Mouse (Mus musculus): ENCODE measurements around the gene Sipa1l2. TPM values are rescaled to one million over a fixed set of nuclear protein-coding genes. Genes with fewer than 3 reads are reported as not detected.

The Sipa1l2 gene
- polyA plus RNA-seq, 1 experiment from 2014 or later, result 17.8 TPM

- no peak overlapping the region for H3K4me2 ChIP-seq (ENCODE audit: low read length)
- ATAC-seq (ENCODE audit: insufficient number of reproducible peaks, insufficient read depth, low FRiP score, low read depth), result no peak
- WGBS, result 75% methylated on average over 10 of the region's 10 CpGs
- no peak overlapping the region for H3K4me3 ChIP-seq (ENCODE audit: control insufficient read depth in 1 of 2, insufficient read depth in 1 of 2, low read depth in 1 of 2, low read length in 2 of 2)
- peaks cover 6 to 9% of the 10 kb centered on the region in 2 experiments; a peak in 3 of 4 replicates for H3K4me1 ChIP-seq (ENCODE audit: control insufficient read depth in 2 of 2, insufficient read depth in 2 of 2, low read length in 2 of 2)
- H3K9me3 ChIP-seq (ENCODE audit: control insufficient read depth, low read length), result peaks cover 3% of the 10 kb centered on the region; the same call in 1 of the 2 replicates
- no peak overlapping the region for H3K9ac ChIP-seq (ENCODE audit: low read length)
- no peaks in the 10 kb centered on the region for H3K36me3 ChIP-seq (ENCODE audit: control insufficient read depth, insufficient read depth, low read length)
- no peak overlapping the region for H3K27ac ChIP-seq (replicated peaks in 1 of 2; ENCODE audit: control insufficient read depth in 1 of 2, insufficient read depth in 1 of 2, low read depth in 2 of 2, low read length in 2 of 2)
- H3K27me3 ChIP-seq (ENCODE audit: control insufficient read depth, insufficient read depth, low read length), result no peaks in the 10 kb centered on the region
These were observed 41.6 kb upstream of the Sipa1l2 start for GRCm38 (mm10) chr8:125611024-125611798.

- peaks cover 5 to 9% of the 10 kb centered on the region in 2 experiments for H3K4me1 ChIP-seq (ENCODE audit: control insufficient read depth in 2 of 2, insufficient read depth in 2 of 2, low read length in 2 of 2)
- no peaks in the 10 kb centered on the region for H3K27me3 ChIP-seq (ENCODE audit: control insufficient read depth, insufficient read depth, low read length)
- no peak overlapping the region for H3K9ac ChIP-seq (ENCODE audit: low read length)
- H3K4me2 ChIP-seq (ENCODE audit: low read length), result no peak overlapping the region
- H3K9me3 ChIP-seq (ENCODE audit: control insufficient read depth, low read length), result peaks cover 3% of the 10 kb centered on the region; the same call in 1 of the 2 replicates
- no peak for ATAC-seq (ENCODE audit: insufficient number of reproducible peaks, insufficient read depth, low FRiP score, low read depth)
- no peaks in the 10 kb centered on the region for H3K36me3 ChIP-seq (ENCODE audit: control insufficient read depth, insufficient read depth, low read length)
- H3K4me3 ChIP-seq (ENCODE audit: control insufficient read depth in 1 of 2, insufficient read depth in 1 of 2, low read depth in 1 of 2, low read length in 2 of 2), result no peak overlapping the region
- H3K27ac ChIP-seq (replicated peaks in 1 of 2; ENCODE audit: control insufficient read depth in 1 of 2, insufficient read depth in 1 of 2, low read depth in 2 of 2, low read length in 2 of 2), result no peak overlapping the region
- 91% methylated on average over 6 of the region's 6 CpGs for WGBS
These were observed 40.1 kb upstream of the Sipa1l2 start for GRCm38 (mm10) chr8:125609737-125610136.

GRCm38 (mm10) chr8:125607714-125608223, 38.2 kb upstream of the Sipa1l2 start:
- Histone ChIP-seq H3K4me2 (ENCODE audit: low read length) (no peak overlapping the region), H3K27ac (replicated peaks in 1 of 2; ENCODE audit: control insufficient read depth in 1 of 2, insufficient read depth in 1 of 2, low read depth in 2 of 2, low read length in 2 of 2) (no peak overlapping the region), H3K4me1 (ENCODE audit: control insufficient read depth in 2 of 2, insufficient read depth in 2 of 2, low read length in 2 of 2) (peaks cover 5 to 9% of the 10 kb centered on the region in 2 experiments), H3K9ac (ENCODE audit: low read length) (no peak overlapping the region), H3K4me3 (ENCODE audit: control insufficient read depth in 1 of 2, insufficient read depth in 1 of 2, low read depth in 1 of 2, low read length in 2 of 2) (no peak overlapping the region), H3K9me3 (ENCODE audit: control insufficient read depth, low read length) (no peaks in the 10 kb centered on the region), H3K27me3 (ENCODE audit: control insufficient read depth, insufficient read depth, low read length) (no peaks in the 10 kb centered on the region), H3K36me3 (ENCODE audit: control insufficient read depth, insufficient read depth, low read length) (no peaks in the 10 kb centered on the region)
- no peak for ATAC-seq (ENCODE audit: insufficient number of reproducible peaks, insufficient read depth, low FRiP score, low read depth)
- 69% methylated on average over 4 of the region's 4 CpGs for WGBS

- H3K36me3 ChIP-seq (ENCODE audit: control insufficient read depth, insufficient read depth, low read length), result no peaks in the 10 kb centered on the region
- no peak overlapping the region for H3K9ac ChIP-seq (ENCODE audit: low read length)
- H3K9me3 ChIP-seq (ENCODE audit: control insufficient read depth, low read length), result no peaks in the 10 kb centered on the region
- H3K4me1 ChIP-seq (ENCODE audit: control insufficient read depth in 2 of 2, insufficient read depth in 2 of 2, low read length in 2 of 2), result peaks cover 2 to 6% of the 10 kb centered on the region in 2 experiments
- H3K27ac ChIP-seq (replicated peaks in 1 of 2; ENCODE audit: control insufficient read depth in 1 of 2, insufficient read depth in 1 of 2, low read depth in 2 of 2, low read length in 2 of 2), result no peak overlapping the region
- WGBS, result 62% methylated on average over 3 of the region's 3 CpGs
- no peak for ATAC-seq (ENCODE audit: insufficient number of reproducible peaks, insufficient read depth, low FRiP score, low read depth)
- H3K4me2 ChIP-seq (ENCODE audit: low read length), result no peak overlapping the region
- no peaks in the 10 kb centered on the region for H3K27me3 ChIP-seq (ENCODE audit: control insufficient read depth, insufficient read depth, low read length)
- H3K4me3 ChIP-seq (ENCODE audit: control insufficient read depth in 1 of 2, insufficient read depth in 1 of 2, low read depth in 1 of 2, low read length in 2 of 2), result no peak overlapping the region
These were observed 37.3 kb upstream of the Sipa1l2 start for GRCm38 (mm10) chr8:125606937-125607336.

GRCm38 (mm10) chr8:125604817-125605512, 35.4 kb upstream of the Sipa1l2 start:
- Histone ChIP-seq H3K4me3 (ENCODE audit: control insufficient read depth in 1 of 2, insufficient read depth in 1 of 2, low read depth in 1 of 2, low read length in 2 of 2) (no peak overlapping the region), H3K27ac (replicated peaks in 1 of 2; ENCODE audit: control insufficient read depth in 1 of 2, insufficient read depth in 1 of 2, low read depth in 2 of 2, low read length in 2 of 2) (no peak overlapping the region), H3K27me3 (ENCODE audit: control insufficient read depth, insufficient read depth, low read length) (no peaks in the 10 kb centered on the region), H3K4me2 (ENCODE audit: low read length) (no peak overlapping the region), H3K9ac (ENCODE audit: low read length) (no peak overlapping the region; the same call in 1 of the 2 replicates), H3K9me3 (ENCODE audit: control insufficient read depth, low read length) (no peaks in the 10 kb centered on the region), H3K4me1 (ENCODE audit: control insufficient read depth in 2 of 2, insufficient read depth in 2 of 2, low read length in 2 of 2) (peaks cover 0 to 2% of the 10 kb centered on the region in 2 experiments; a peak in 3 of 4 replicates), H3K36me3 (ENCODE audit: control insufficient read depth, insufficient read depth, low read length) (no peaks in the 10 kb centered on the region)
- 74% methylated on average over 8 of the region's 8 CpGs for WGBS
- ATAC-seq (ENCODE audit: insufficient number of reproducible peaks, insufficient read depth, low FRiP score, low read depth), result 0 out of 2 replicates have a peak, but pooled peaks have one; percentile 21

GRCm38 (mm10) chr8:125604213-125604816, 34.7 kb upstream of the Sipa1l2 start:
- 75% methylated on average over 18 of the region's 18 CpGs for WGBS
- ATAC-seq (ENCODE audit: insufficient number of reproducible peaks, insufficient read depth, low FRiP score, low read depth), result no peak
- H3K9ac ChIP-seq (ENCODE audit: low read length), result no peak overlapping the region; the same call in 1 of the 2 replicates
- no peaks in the 10 kb centered on the region for H3K9me3 ChIP-seq (ENCODE audit: control insufficient read depth, low read length)
- no peaks in the 10 kb centered on the region for H3K36me3 ChIP-seq (ENCODE audit: control insufficient read depth, insufficient read depth, low read length)
- no peaks in the 10 kb centered on the region for H3K27me3 ChIP-seq (ENCODE audit: control insufficient read depth, insufficient read depth, low read length)
- no peak overlapping the region for H3K4me2 ChIP-seq (ENCODE audit: low read length)
- H3K27ac ChIP-seq (replicated peaks in 1 of 2; ENCODE audit: control insufficient read depth in 1 of 2, insufficient read depth in 1 of 2, low read depth in 2 of 2, low read length in 2 of 2), result no peak overlapping the region
- H3K4me1 ChIP-seq (ENCODE audit: control insufficient read depth in 2 of 2, insufficient read depth in 2 of 2, low read length in 2 of 2), result peaks cover 0 to 2% of the 10 kb centered on the region in 2 experiments; a peak in 3 of 4 replicates
- H3K4me3 ChIP-seq (ENCODE audit: control insufficient read depth in 1 of 2, insufficient read depth in 1 of 2, low read depth in 1 of 2, low read length in 2 of 2), result no peak overlapping the region

- Histone ChIP-seq H3K4me2 (ENCODE audit: low read length) (no peak overlapping the region), H3K27ac (replicated peaks in 1 of 2; ENCODE audit: control insufficient read depth in 1 of 2, insufficient read depth in 1 of 2, low read depth in 2 of 2, low read length in 2 of 2) (no peak overlapping the region), H3K4me1 (ENCODE audit: control insufficient read depth in 2 of 2, insufficient read depth in 2 of 2, low read length in 2 of 2) (peaks cover 0 to 2% of the 10 kb centered on the region in 2 experiments; a peak in 3 of 4 replicates), H3K27me3 (ENCODE audit: control insufficient read depth, insufficient read depth, low read length) (no peaks in the 10 kb centered on the region), H3K36me3 (ENCODE audit: control insufficient read depth, insufficient read depth, low read length) (no peaks in the 10 kb centered on the region), H3K9me3 (ENCODE audit: control insufficient read depth, low read length) (no peaks in the 10 kb centered on the region), H3K4me3 (ENCODE audit: control insufficient read depth in 1 of 2, insufficient read depth in 1 of 2, low read depth in 1 of 2, low read length in 2 of 2) (no peak overlapping the region), H3K9ac (ENCODE audit: low read length) (no peak overlapping the region)
- 80% methylated on average over 8 of the region's 8 CpGs for WGBS
- ATAC-seq (ENCODE audit: insufficient number of reproducible peaks, insufficient read depth, low FRiP score, low read depth), result no peak
These were observed 33.8 kb upstream of the Sipa1l2 start for GRCm38 (mm10) chr8:125603312-125603840.
